ENCODE assay signal across 23 mouse cellular contexts in the genomic region with DNA sequence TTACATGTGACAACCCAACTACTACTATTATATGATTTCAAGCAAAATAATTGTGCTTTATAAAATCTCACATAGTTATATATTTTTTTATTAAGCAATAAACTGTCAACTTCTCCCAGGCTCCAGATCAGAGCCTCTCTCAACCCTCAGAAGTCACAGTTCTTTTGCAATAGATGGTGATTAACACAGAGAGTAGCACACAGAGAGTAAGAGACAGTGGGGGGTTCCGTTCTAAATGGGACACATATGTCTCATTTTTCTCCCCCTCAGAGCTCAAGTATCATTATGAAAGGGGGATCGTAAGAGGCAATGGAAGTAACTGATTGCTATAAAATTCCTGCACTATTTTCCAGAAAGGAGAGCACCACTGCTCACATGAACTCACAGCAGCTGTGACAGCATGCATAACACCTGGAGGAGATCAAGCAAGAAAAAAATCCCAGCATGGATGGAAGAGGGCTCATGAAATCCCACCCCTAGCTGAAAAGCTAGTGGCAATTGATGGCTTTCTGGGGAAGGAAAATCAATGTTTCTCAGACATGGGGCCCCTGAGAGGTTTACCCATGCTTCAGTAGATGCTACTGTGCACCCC.
DNase-seq lines count a peak whose midpoint lies in the region; ATAC-seq and TF ChIP-seq lines count a peak whose summit lies in the region.
"Had no signal": no experiment of that assay in that cellular context is flagged by ENCODE, and none has a peak within 500 bp of the region (broad histone marks: within the 10 kb centered on the region; RNA-seq: fewer than 3 reads in every experiment).

No protein-coding gene starts in this region.

- H3K4me1 ChIP-seq in limb, embryonic 11.5 days (ENCODE audit: control insufficient read depth, insufficient read depth, low read length): no peaks in the 10 kb centered on the region
- H3K4me1 ChIP-seq in limb, embryonic 10.5 days: peaks cover 8% of the 10 kb centered on the region; the same call in 1 of the 2 replicates
- H3K4me1 ChIP-seq in lung, postnatal 0 days (ENCODE audit: insufficient read depth, low read depth, low read length): no peaks in the 10 kb centered on the region
- H3K4me1 ChIP-seq in limb, embryonic 12.5 days (replicated peaks): no peaks in the 10 kb centered on the region; the same call in 1 of the 2 replicates
- no peaks in the 10 kb centered on the region; the same call in 1 of the 2 replicates for H3K4me1 ChIP-seq in limb, embryonic 14.5 days (ENCODE audit: control insufficient read depth, insufficient read depth, low read length)
- H3K4me1 ChIP-seq: forebrain, embryonic 10.5 days; forebrain, embryonic 13.5 days; heart, embryonic 13.5 days; hindbrain, embryonic 12.5 days; hindbrain, embryonic 15.5 days had no signal

- no peaks in the 10 kb centered on the region for H3K36me3 ChIP-seq in limb, embryonic 11.5 days (ENCODE audit: control insufficient read depth, insufficient read depth, low read length)
- H3K36me3 ChIP-seq in limb, embryonic 10.5 days: no peaks in the 10 kb centered on the region
- no peaks in the 10 kb centered on the region for H3K36me3 ChIP-seq in lung, postnatal 0 days (ENCODE audit: insufficient read depth, low read length)
- no peaks in the 10 kb centered on the region for H3K36me3 ChIP-seq in limb, embryonic 12.5 days
- H3K36me3 ChIP-seq in limb, embryonic 14.5 days (ENCODE audit: control insufficient read depth, insufficient read depth, low read length): no peaks in the 10 kb centered on the region
- H3K36me3 ChIP-seq: forebrain, embryonic 10.5 days; heart, embryonic 13.5 days; hindbrain, embryonic 12.5 days; hindbrain, embryonic 15.5 days had no signal

- no peak for TF ChIP-seq CTCF in lung, postnatal 0 days (IDR thresholded peaks at IDR 0.05)

- H3K27ac ChIP-seq in limb, embryonic 11.5 days (replicated peaks; ENCODE audit: low read depth, low read length): no peak overlapping the region
- H3K27ac ChIP-seq in limb, embryonic 10.5 days: no peak overlapping the region
- no peak overlapping the region for H3K27ac ChIP-seq in lung, postnatal 0 days (ENCODE audit: low read length)
- no peak overlapping the region for H3K27ac ChIP-seq in limb, embryonic 12.5 days
- no peak overlapping the region for H3K27ac ChIP-seq in limb, embryonic 14.5 days (replicated peaks; ENCODE audit: low read depth, low read length)
- H3K27ac ChIP-seq: forebrain, embryonic 10.5 days; forebrain, embryonic 13.5 days; heart, embryonic 13.5 days; hindbrain, embryonic 12.5 days; hindbrain, embryonic 15.5 days had no signal

- no peak for TF ChIP-seq EP300 in lung, postnatal 0 days (IDR thresholded peaks at IDR 0.05)

- no peak for TF ChIP-seq POLR2A in limb, embryonic 14.5 days (IDR thresholded peaks at IDR 0.05; ENCODE audit: borderline replicate concordance, extremely low read depth, insufficient read depth, insufficient read length)

- no peaks in the 10 kb centered on the region for H3K27me3 ChIP-seq in limb, embryonic 11.5 days (ENCODE audit: control insufficient read depth, insufficient read depth, low read length)
- H3K27me3 ChIP-seq in limb, embryonic 10.5 days (ENCODE audit: low read depth, poor library complexity, severe bottlenecking): no peaks in the 10 kb centered on the region
- H3K27me3 ChIP-seq in lung, postnatal 0 days (replicated peaks; ENCODE audit: insufficient read depth, low read length): no peaks in the 10 kb centered on the region
- no peaks in the 10 kb centered on the region for H3K27me3 ChIP-seq in limb, embryonic 12.5 days
- no peaks in the 10 kb centered on the region for H3K27me3 ChIP-seq in limb, embryonic 14.5 days (ENCODE audit: control insufficient read depth, insufficient read depth, low read length)
- H3K27me3 ChIP-seq: forebrain, embryonic 13.5 days; heart, embryonic 13.5 days; hindbrain, embryonic 12.5 days; hindbrain, embryonic 15.5 days had no signal

- intact Hi-C loops in heart, postnatal 10 days (cut with DNase I): no loop called here

- WGBS in limb, embryonic 11.5 days: 28% methylated on average over 2 of the region's 2 CpGs
- 53% methylated on average over 2 of the region's 2 CpGs for WGBS in limb, embryonic 10.5 days
- WGBS in lung, postnatal 0 days: 58% methylated on average over 2 of the region's 2 CpGs
- WGBS in limb, embryonic 12.5 days: 24% methylated on average over 2 of the region's 2 CpGs
- 22% methylated on average over 2 of the region's 2 CpGs for WGBS in limb, embryonic 14.5 days

- DNase-seq in limb, embryonic 11.5 days (ENCODE audit: low spot score): no peak
- no peak for DNase-seq in limb, embryonic 10.5 days (ENCODE audit: low spot score)
- DNase-seq in lung, postnatal 0 days (ENCODE audit: low spot score): peak; percentile 49
- no peak for DNase-seq in lung, postnatal 25 days (ENCODE audit: low spot score)
- DNase-seq in limb, embryonic 14.5 days (ENCODE audit: low spot score): no peak
- DNase-seq in urinary bladder, adult 18-20 months (ENCODE audit: low spot score in 2 of 2): no peak
- no peak for DNase-seq in heart, postnatal 10 days
- DNase-seq: adrenal gland, adult 2 months; adrenal gland, postnatal 14 days; cerebellum, adult 11 months; cerebellum, adult 2 months; cerebellum, postnatal 10 days; cerebellum, postnatal 36 days; gastrocnemius, postnatal 25 days; heart, adult 18-20 months had no signal

- no peaks in the 10 kb centered on the region for H3K9me3 ChIP-seq in limb, embryonic 11.5 days (ENCODE audit: control insufficient read depth, low read length)
- no peaks in the 10 kb centered on the region for H3K9me3 ChIP-seq in limb, embryonic 10.5 days (replicated peaks)
- no peaks in the 10 kb centered on the region for H3K9me3 ChIP-seq in lung, postnatal 0 days (ENCODE audit: low read length)
- H3K9me3 ChIP-seq in limb, embryonic 12.5 days: no peaks in the 10 kb centered on the region
- no peaks in the 10 kb centered on the region for H3K9me3 ChIP-seq in limb, embryonic 14.5 days (ENCODE audit: control insufficient read depth, low read length)
- H3K9me3 ChIP-seq: forebrain, embryonic 10.5 days; forebrain, embryonic 13.5 days; heart, embryonic 13.5 days; hindbrain, embryonic 12.5 days; hindbrain, embryonic 15.5 days had no signal

- no peak overlapping the region for H3K4me3 ChIP-seq in limb, embryonic 11.5 days (ENCODE audit: low read depth, low read length)
- H3K4me3 ChIP-seq in limb, embryonic 10.5 days: no peak overlapping the region
- no peak overlapping the region for H3K4me3 ChIP-seq in lung, postnatal 0 days (ENCODE audit: low read depth, low read length)
- no peak overlapping the region for H3K4me3 ChIP-seq in limb, embryonic 12.5 days (replicated peaks)
- H3K4me3 ChIP-seq in limb, embryonic 14.5 days (replicated peaks; ENCODE audit: low read length): no peak overlapping the region
- H3K4me3 ChIP-seq: forebrain, embryonic 10.5 days; forebrain, embryonic 13.5 days; heart, embryonic 13.5 days; hindbrain, embryonic 12.5 days; hindbrain, embryonic 15.5 days had no signal

- H3K4me2 ChIP-seq in limb, embryonic 11.5 days (ENCODE audit: low read depth, severe bottlenecking): no peak overlapping the region
- no peak overlapping the region for H3K4me2 ChIP-seq in lung, postnatal 0 days (replicated peaks; ENCODE audit: low read depth, low read length)
- no peak overlapping the region for H3K4me2 ChIP-seq in limb, embryonic 12.5 days
- no peak overlapping the region for H3K4me2 ChIP-seq in limb, embryonic 14.5 days (replicated peaks; ENCODE audit: low read depth, low read length, severe bottlenecking)
- H3K4me2 ChIP-seq: forebrain, embryonic 13.5 days; heart, embryonic 13.5 days; hindbrain, embryonic 12.5 days; hindbrain, embryonic 15.5 days had no signal

- H3K9ac ChIP-seq in limb, embryonic 11.5 days (ENCODE audit: low read length): no peak overlapping the region
- no peak overlapping the region for H3K9ac ChIP-seq in lung, postnatal 0 days (replicated peaks; ENCODE audit: low read depth)
- H3K9ac ChIP-seq in limb, embryonic 12.5 days (replicated peaks): no peak overlapping the region
- no peak overlapping the region for H3K9ac ChIP-seq in limb, embryonic 14.5 days (ENCODE audit: low read depth, low read length, severe bottlenecking)
- H3K9ac ChIP-seq: forebrain, embryonic 13.5 days; heart, embryonic 13.5 days; hindbrain, embryonic 12.5 days; hindbrain, embryonic 15.5 days had no signal

- peak; percentile 60; the same call in 1 of the 2 replicates for ATAC-seq in limb, embryonic 11.5 days (ENCODE audit: insufficient number of reproducible peaks, low FRiP score, low TSS enrichment, low read depth)
- no peak for ATAC-seq in lung, postnatal 0 days
- peak; percentile 71; the same call in 1 of the 2 replicates for ATAC-seq in limb, embryonic 12.5 days (ENCODE audit: insufficient number of reproducible peaks, insufficient read depth, low FRiP score, low TSS enrichment, low read depth)
- ATAC-seq in limb, embryonic 14.5 days (ENCODE audit: low FRiP score, low read depth): peak; percentile 60; the same call in 1 of the 2 replicates
- ATAC-seq: CD4-positive, CD25-positive, alpha-beta regulatory T cell, adult 4 months; forebrain, embryonic 13.5 days; forebrain, embryonic 16.5 days had no signal
